Mouse (Mus musculus) bone marrow, adult 2 months (tissue): ENCODE results near the gene Crabp2.

ENCODE experiments used
- CTCF ChIP-seq: fragments of 200-500 bp; IDR thresholded peaks from 2 replicates; pipeline ENCODE4 v1.5.1; 2011; ENCODE audit warnings: low read length, control low read depth; ENCODE audit not compliant: control insufficient read depth, insufficient read depth
- POLR2A ChIP-seq: fragments of 200-500 bp; IDR thresholded peaks from 2 replicates; pipeline ENCODE4 v1.6.1; 2011; ENCODE audit warnings: low read depth, mild to moderate bottlenecking, control low read depth, low read length, borderline replicate concordance; ENCODE audit not compliant: control insufficient read depth

- TF ChIP-seq CTCF (no peak), POLR2A (no peak)
These were observed 3.5 kb downstream of the Crabp2 start for GRCm38 (mm10) chr3:87951946-87952345.
